Mouse (Mus musculus): ENCODE results near the gene Mybpc2. TPM values are rescaled to one million over a fixed set of nuclear protein-coding genes. Genes with fewer than 3 reads are reported as not detected.

Gene Mybpc2
- polyA plus RNA-seq, 1 experiment from 2014 or later, result 0.18 TPM

DNA sequence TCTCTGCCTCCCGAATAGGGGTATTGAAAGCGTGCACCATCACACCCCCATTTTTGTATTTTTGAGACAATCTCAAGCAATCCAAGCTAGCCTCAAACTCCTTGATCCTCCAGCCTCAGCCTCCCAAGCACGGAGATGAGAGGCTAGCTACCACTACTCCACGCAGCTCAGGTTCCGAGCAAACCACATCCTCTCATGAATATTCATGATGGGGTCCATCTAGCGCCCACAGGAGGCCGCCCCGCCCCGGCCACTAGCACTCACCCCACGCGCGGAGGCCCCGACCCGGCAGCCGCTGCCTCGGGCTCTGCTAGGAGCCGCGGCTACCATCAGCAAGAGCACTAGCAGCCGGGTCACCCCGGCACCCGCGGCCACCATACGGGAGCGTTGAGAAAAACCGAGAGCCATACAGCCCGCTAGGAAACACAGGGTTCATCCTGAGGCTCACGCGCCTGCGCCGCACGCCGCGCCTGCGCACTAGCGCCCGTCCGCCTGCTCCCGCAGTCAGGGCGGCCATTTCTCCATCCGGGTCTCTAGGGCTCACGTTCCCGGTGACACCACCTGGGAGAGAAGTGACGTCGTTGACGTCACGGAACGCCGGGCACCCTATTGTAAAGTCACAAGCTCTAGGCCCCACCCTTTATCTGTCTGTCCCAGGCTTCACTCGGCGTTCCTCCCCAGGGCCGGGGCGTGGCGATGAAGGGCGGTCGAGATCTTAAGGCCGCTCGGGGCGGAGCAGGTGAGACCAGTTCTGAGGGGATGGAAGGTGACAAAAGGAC lies 28.3 kb downstream of the Mybpc2 start, which contains the start of the genes Emc10 and Fam71e1:
Gene Emc10 (minus strand): TSS at position 538 of the 779 bp plus-strand sequence.
Gene Fam71e1 (plus strand): TSS at position 590 of the 779 bp plus-strand sequence.
- H3K9me3 ChIP-seq (ENCODE audit: control insufficient read depth, low read length), result no peaks in the 10 kb centered on the region
- ATAC-seq (ENCODE audit: low FRiP score, low TSS enrichment), result peak; percentile 97
- peaks cover 5% of the 10 kb centered on the region; the same call in 1 of the 2 replicates for H3K4me1 ChIP-seq (ENCODE audit: control insufficient read depth, insufficient read depth, low read length)
- H3K27me3 ChIP-seq (ENCODE audit: control insufficient read depth, insufficient read depth, low read length), result no peaks in the 10 kb centered on the region
- peak within 1 kb of the TSS; percentile 60 for H3K4me2 ChIP-seq (replicated peaks; ENCODE audit: low read depth, low read length)
- H3K4me3 ChIP-seq (ENCODE audit: low read length), result peak within 1 kb of the TSS; percentile 79
- peak within 1 kb of the TSS; percentile 87 for H3K27ac ChIP-seq (ENCODE audit: low read depth, low read length)
- peaks cover 21% of the 10 kb centered on the region for H3K36me3 ChIP-seq (ENCODE audit: control insufficient read depth, insufficient read depth, low read length)
- H3K9ac ChIP-seq (ENCODE audit: low read depth, low read length), result peak within 1 kb of the TSS; percentile 67
- under 1% methylated on average over 58 of the region's 58 CpGs for WGBS

DNA sequence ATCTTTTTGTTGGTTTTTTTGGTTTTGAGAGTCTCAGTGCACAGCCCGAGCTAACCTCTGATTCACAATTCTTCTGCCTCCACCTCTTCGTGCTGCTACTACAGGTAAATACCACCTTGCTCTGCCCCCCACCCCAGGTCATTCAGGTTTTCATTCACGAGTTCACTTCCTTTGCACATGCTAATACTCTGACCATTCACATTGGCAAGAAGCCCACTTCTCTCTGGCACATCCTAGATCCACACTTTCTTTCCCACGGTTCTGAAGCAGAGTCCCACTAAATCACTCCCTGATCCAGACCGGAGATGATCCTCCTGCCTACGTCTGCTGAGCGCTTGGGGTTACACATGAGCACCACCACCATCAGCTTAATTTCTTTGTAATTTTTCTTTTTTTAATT lies 29.4 kb downstream of the Mybpc2 start:
- Histone ChIP-seq H3K4me2 (replicated peaks; ENCODE audit: low read depth, low read length) (peak overlapping the region; percentile 60), H3K36me3 (ENCODE audit: control insufficient read depth, insufficient read depth, low read length) (peaks cover 32% of the 10 kb centered on the region), H3K27me3 (ENCODE audit: control insufficient read depth, insufficient read depth, low read length) (no peaks in the 10 kb centered on the region), H3K4me3 (ENCODE audit: low read length) (peak overlapping the region; percentile 79; the same call in 1 of the 2 replicates), H3K9ac (ENCODE audit: low read depth, low read length) (peak overlapping the region; percentile 67; the same call in 1 of the 2 replicates), H3K27ac (ENCODE audit: low read depth, low read length) (no peak overlapping the region), H3K9me3 (ENCODE audit: control insufficient read depth, low read length) (no peaks in the 10 kb centered on the region), H3K4me1 (ENCODE audit: control insufficient read depth, insufficient read depth, low read length) (peaks cover 5% of the 10 kb centered on the region; the same call in 1 of the 2 replicates)
- ATAC-seq (ENCODE audit: low FRiP score, low TSS enrichment), result no peak
- WGBS, result 77% methylated on average over 7 of the region's 7 CpGs

GRCm38 (mm10) chr7:44494681-44495080 lies 29.8 kb downstream of the Mybpc2 start:
- no peak overlapping the region for H3K27ac ChIP-seq (ENCODE audit: low read depth, low read length)
- peaks cover 36% of the 10 kb centered on the region for H3K36me3 ChIP-seq (ENCODE audit: control insufficient read depth, insufficient read depth, low read length)
- H3K4me1 ChIP-seq (ENCODE audit: control insufficient read depth, insufficient read depth, low read length), result peaks cover 5% of the 10 kb centered on the region; the same call in 1 of the 2 replicates
- WGBS, result 97% methylated on average over 12 of the region's 12 CpGs
- H3K4me3 ChIP-seq (ENCODE audit: low read length), result 0 out of 2 replicates have a peak overlapping the region, but pooled peaks have one; percentile 79
- H3K9me3 ChIP-seq (ENCODE audit: control insufficient read depth, low read length), result no peaks in the 10 kb centered on the region
- no peaks in the 10 kb centered on the region for H3K27me3 ChIP-seq (ENCODE audit: control insufficient read depth, insufficient read depth, low read length)
- ATAC-seq (ENCODE audit: low FRiP score, low TSS enrichment), result no peak
- H3K9ac ChIP-seq (ENCODE audit: low read depth, low read length), result no peak overlapping the region
- H3K4me2 ChIP-seq (replicated peaks; ENCODE audit: low read depth, low read length), result no peak overlapping the region

- Histone ChIP-seq H3K27me3 (ENCODE audit: control insufficient read depth, insufficient read depth, low read length) (no peaks in the 10 kb centered on the region), H3K9ac (ENCODE audit: low read depth, low read length) (no peak overlapping the region), H3K27ac (ENCODE audit: low read depth, low read length) (no peak overlapping the region), H3K36me3 (ENCODE audit: control insufficient read depth, insufficient read depth, low read length) (peaks cover 40% of the 10 kb centered on the region), H3K4me2 (replicated peaks; ENCODE audit: low read depth, low read length) (no peak overlapping the region), H3K4me3 (ENCODE audit: low read length) (no peak overlapping the region), H3K4me1 (ENCODE audit: control insufficient read depth, insufficient read depth, low read length) (peaks cover 5% of the 10 kb centered on the region; the same call in 1 of the 2 replicates), H3K9me3 (ENCODE audit: control insufficient read depth, low read length) (no peaks in the 10 kb centered on the region)
- no peak for ATAC-seq (ENCODE audit: low FRiP score, low TSS enrichment)
- 95% methylated on average over 21 of the region's 21 CpGs for WGBS
Observed at GRCm38 (mm10) chr7:44492166-44492826, 32.2 kb downstream of the Mybpc2 start.

GRCm38 (mm10) chr7:44491391-44491790 lies 33.1 kb downstream of the Mybpc2 start:
- Histone ChIP-seq H3K36me3 (ENCODE audit: control insufficient read depth, insufficient read depth, low read length) (peaks cover 40% of the 10 kb centered on the region), H3K9me3 (ENCODE audit: control insufficient read depth, low read length) (no peaks in the 10 kb centered on the region), H3K4me1 (ENCODE audit: control insufficient read depth, insufficient read depth, low read length) (peaks cover 5% of the 10 kb centered on the region; the same call in 1 of the 2 replicates), H3K4me3 (ENCODE audit: low read length) (no peak overlapping the region), H3K27me3 (ENCODE audit: control insufficient read depth, insufficient read depth, low read length) (no peaks in the 10 kb centered on the region), H3K27ac (ENCODE audit: low read depth, low read length) (no peak overlapping the region), H3K4me2 (replicated peaks; ENCODE audit: low read depth, low read length) (no peak overlapping the region), H3K9ac (ENCODE audit: low read depth, low read length) (no peak overlapping the region)
- ATAC-seq (ENCODE audit: low FRiP score, low TSS enrichment), result no peak
- 95% methylated on average over 5 of the region's 5 CpGs for WGBS

DNA sequence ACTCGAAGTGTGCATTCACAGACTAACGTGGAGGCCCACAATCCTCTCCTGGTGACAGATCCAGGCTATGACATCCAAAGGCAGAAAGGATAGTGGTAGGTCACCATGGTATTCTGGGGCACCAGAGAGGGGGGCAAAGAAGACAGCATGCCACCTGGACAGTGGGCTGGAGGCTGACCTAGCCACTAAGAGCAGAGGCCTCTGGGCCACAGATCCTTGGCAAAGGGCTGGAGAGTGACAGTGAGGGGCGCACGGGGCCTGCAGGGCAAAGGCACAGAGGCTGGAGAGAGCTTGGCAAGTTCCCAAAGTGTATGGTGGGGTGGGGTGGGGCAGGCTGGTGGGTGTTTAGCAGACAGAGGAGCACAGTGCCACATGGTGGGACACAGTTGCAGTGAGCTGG lies 34.2 kb downstream of the Mybpc2 start:
- ATAC-seq (ENCODE audit: low FRiP score, low TSS enrichment), result no peak
- WGBS, result 92% methylated on average over 4 of the region's 4 CpGs
- H3K36me3 ChIP-seq (ENCODE audit: control insufficient read depth, insufficient read depth, low read length), result peaks cover 40% of the 10 kb centered on the region

GRCm38 (mm10) chr7:44488545-44488944 lies 35.9 kb downstream of the Mybpc2 start:
- Histone ChIP-seq H3K4me2 (replicated peaks; ENCODE audit: low read depth, low read length) (no peak overlapping the region), H3K9ac (ENCODE audit: low read depth, low read length) (no peak overlapping the region), H3K27me3 (ENCODE audit: control insufficient read depth, insufficient read depth, low read length) (no peaks in the 10 kb centered on the region), H3K27ac (ENCODE audit: low read depth, low read length) (no peak overlapping the region), H3K4me1 (ENCODE audit: control insufficient read depth, insufficient read depth, low read length) (no peaks in the 10 kb centered on the region), H3K36me3 (ENCODE audit: control insufficient read depth, insufficient read depth, low read length) (peaks cover 40% of the 10 kb centered on the region), H3K4me3 (ENCODE audit: low read length) (no peak overlapping the region), H3K9me3 (ENCODE audit: control insufficient read depth, low read length) (no peaks in the 10 kb centered on the region)
- ATAC-seq (ENCODE audit: low FRiP score, low TSS enrichment), result no peak
- WGBS, result 93% methylated on average over 7 of the region's 8 CpGs

More for the DNA sequence above, 34.2 kb downstream of the Mybpc2 start:
- Histone ChIP-seq H3K9me3 (ENCODE audit: control insufficient read depth, low read length) (no peaks in the 10 kb centered on the region), H3K27ac (ENCODE audit: low read depth, low read length) (no peak overlapping the region), H3K27me3 (ENCODE audit: control insufficient read depth, insufficient read depth, low read length) (no peaks in the 10 kb centered on the region), H3K9ac (ENCODE audit: low read depth, low read length) (no peak overlapping the region), H3K4me2 (replicated peaks; ENCODE audit: low read depth, low read length) (no peak overlapping the region), H3K4me3 (ENCODE audit: low read length) (no peak overlapping the region), H3K4me1 (ENCODE audit: control insufficient read depth, insufficient read depth, low read length) (peaks cover under 1% of the 10 kb centered on the region; the same call in 1 of the 2 replicates)

DNA sequence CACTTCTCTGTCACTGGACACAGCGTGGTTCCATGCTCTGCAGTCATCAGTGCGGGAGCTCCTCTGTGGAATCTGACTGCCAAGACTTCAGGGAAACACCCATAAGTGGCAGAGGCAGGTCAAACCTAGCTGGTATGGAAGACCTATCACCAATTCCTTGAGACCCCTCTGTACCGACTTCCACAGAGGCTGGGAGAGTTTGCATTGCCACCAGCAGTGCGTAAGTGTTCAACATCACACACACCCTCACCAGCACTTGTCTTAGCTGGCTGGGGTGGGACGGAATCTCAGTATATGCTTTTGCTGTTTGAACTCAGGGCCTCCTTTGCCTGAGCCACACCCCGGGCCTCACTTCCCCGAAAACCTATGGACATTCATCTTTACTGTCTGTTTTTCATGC lies 36.5 kb downstream of the Mybpc2 start:
- peaks cover 36% of the 10 kb centered on the region for H3K36me3 ChIP-seq (ENCODE audit: control insufficient read depth, insufficient read depth, low read length)
- no peaks in the 10 kb centered on the region for H3K4me1 ChIP-seq (ENCODE audit: control insufficient read depth, insufficient read depth, low read length)
- no peaks in the 10 kb centered on the region for H3K27me3 ChIP-seq (ENCODE audit: control insufficient read depth, insufficient read depth, low read length)
- WGBS, result 92% methylated on average over 7 of the region's 7 CpGs
- no peak overlapping the region for H3K9ac ChIP-seq (ENCODE audit: low read depth, low read length)
- H3K4me3 ChIP-seq (ENCODE audit: low read length), result no peak overlapping the region
- no peak overlapping the region for H3K4me2 ChIP-seq (replicated peaks; ENCODE audit: low read depth, low read length)
- no peaks in the 10 kb centered on the region for H3K9me3 ChIP-seq (ENCODE audit: control insufficient read depth, low read length)
- ATAC-seq (ENCODE audit: low FRiP score, low TSS enrichment), result no peak
- H3K27ac ChIP-seq (ENCODE audit: low read depth, low read length), result no peak overlapping the region
